Mouse (Mus musculus): ENCODE measurements around the gene Nudt9. TPM values are rescaled to one million over a fixed set of nuclear protein-coding genes. Genes with fewer than 3 reads are reported as not detected.

Nudt9 gene
- total RNA-seq, 2 experiments from 2014 or later: 56.9 to 61.9 TPM

DNA sequence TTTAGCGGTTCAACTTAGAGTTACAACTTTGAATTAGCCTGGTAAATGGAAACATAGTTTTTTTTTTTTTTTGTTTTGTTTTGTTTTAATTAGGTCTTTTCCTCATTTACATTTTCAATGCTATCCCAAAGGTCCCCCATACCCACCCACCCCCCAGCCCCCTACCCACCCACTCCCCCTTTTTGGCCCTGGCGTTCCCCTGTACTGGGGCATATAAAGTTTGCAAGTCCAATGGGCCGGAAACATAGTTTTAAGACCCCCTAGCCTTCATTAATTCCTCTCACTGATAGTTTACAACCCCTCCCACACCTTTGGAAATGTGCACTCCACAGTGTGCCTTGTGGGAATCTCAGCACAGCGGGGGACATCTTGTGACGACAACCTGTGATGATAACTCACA is 27.5 kb downstream of the Nudt9 start:
- no peak for DNase-seq (ENCODE audit: low spot score in 2 of 2)

DNA sequence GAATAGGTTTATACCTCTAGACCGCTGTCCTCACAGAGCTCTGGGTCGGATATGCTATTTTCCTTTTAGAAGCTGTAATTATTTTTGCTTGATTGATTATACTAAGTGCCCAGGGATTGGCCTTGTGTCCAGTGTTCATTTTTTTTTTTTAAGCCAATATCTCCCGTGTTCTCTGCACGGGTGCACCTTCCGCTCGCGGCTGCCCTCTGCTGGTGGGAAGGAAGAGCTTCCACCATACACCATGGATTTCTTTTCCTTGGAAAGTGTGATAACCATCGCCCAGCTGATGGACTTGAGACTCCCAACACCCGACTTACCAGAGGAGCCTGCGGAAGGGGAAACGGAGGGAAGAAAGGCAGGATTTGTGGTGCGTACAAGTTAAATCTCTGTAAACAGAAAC is 28.3 kb downstream of the Nudt9 start:
- DNase-seq (ENCODE audit: low spot score in 2 of 2): peak; percentile 64 to 82

DNA sequence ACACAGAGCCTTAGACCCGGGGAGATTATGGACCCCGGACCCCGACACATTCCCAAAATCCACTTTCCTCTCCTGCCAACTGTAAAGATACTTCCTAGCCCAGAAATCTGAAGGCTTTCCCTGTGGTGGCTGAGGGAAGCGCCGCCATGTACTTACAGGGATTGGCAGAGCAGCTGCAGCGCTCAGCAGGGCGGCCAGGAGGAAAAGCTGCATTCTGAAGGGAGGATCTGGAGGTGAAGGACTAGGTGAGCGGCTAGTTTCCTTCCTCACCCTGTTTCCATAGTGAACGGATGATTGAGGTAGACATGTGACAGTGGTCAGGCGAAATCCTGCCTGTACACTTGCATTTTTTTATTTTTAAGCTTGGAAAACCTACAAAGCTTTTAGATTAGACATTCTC is 30.3 kb downstream of the Nudt9 start:
- no peak for DNase-seq (ENCODE audit: low spot score in 2 of 2)

DNA sequence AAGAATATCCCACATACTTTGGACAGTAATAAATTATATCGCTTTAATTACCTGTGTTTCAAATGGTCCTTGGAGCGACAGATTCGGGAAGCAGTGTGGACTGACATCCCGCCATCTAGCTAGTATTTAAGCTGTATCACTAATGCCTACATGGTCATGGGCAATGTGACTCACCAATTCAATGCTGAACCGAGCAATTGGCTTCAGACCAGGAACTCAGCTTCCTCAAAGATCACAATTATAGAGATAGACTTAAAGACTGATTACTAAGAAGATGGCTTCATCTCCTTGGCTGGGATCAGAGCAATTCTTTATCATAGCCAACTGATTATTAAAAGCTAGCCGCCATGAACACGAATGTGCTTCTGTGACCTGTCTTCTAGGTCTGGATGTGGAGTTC is 31.4 kb downstream of the Nudt9 start, which contains the start of gene Gm17660:
Gm17660 (minus strand) TSS at position 101 of the 400 bp plus-strand sequence.
- DNase-seq (ENCODE audit: low spot score in 2 of 2): no peak

DNA sequence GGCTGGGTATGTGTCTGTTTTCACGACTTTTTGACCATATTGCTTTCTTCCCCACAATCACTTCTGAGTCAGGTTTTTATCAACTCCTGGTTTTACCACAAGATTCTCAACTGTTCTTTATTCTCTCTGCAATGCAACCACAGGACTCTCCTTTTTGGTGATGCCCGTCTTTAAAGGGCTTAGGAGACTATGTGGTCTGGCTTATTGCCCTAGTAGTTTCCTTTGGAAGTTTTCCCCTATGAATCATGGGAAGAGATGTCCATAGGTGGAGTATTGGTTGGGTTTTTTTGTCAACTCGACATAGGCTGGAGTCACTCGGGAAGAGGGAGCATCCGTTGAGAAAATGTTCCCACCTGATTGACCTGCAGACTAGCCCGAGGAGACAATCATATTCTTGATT is 34.6 kb downstream of the Nudt9 start:
- DNase-seq (ENCODE audit: low spot score in 2 of 2): no peak

DNA sequence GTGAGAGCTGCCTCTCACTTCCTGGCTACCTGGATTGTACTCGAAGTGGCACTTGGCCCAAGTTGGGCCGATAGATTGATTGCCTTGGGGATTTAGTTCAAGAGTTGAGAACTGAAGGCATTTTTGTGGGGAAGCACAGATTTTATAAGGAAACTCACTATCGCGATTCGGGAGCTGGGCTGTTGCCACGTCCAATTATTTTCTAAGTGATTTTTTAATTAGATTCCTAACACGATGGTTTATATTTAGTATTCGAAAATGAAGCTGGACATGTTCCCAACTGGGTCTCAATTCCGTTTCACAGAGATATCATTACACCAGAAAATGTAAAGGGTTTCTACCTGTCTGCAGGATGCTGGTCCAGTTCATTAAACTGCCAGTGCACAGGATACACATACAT is 39.3 kb downstream of the Nudt9 start:
- no peak for DNase-seq (ENCODE audit: low spot score in 2 of 2)

DNA sequence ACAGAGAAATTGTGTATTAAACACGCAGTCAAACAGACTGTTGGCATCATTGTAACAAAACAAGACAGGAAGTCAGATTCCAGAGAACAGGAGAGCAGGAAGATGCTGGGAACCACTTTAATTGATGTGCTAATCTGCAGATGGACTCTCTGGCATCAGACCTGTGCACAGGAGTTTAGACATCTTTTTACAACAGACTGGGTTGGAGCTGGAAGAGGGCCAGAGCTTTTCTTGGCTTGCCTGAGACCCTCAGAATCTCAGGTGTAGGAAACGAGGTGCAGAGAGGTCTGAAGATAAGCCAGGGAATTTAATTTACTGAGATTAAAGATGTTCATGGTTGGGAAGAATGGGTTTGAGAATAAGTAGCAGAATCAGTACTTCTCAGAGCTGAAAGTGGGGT is 43.6 kb downstream of the Nudt9 start:
- no peak for DNase-seq (ENCODE audit: low spot score in 2 of 2)

DNA sequence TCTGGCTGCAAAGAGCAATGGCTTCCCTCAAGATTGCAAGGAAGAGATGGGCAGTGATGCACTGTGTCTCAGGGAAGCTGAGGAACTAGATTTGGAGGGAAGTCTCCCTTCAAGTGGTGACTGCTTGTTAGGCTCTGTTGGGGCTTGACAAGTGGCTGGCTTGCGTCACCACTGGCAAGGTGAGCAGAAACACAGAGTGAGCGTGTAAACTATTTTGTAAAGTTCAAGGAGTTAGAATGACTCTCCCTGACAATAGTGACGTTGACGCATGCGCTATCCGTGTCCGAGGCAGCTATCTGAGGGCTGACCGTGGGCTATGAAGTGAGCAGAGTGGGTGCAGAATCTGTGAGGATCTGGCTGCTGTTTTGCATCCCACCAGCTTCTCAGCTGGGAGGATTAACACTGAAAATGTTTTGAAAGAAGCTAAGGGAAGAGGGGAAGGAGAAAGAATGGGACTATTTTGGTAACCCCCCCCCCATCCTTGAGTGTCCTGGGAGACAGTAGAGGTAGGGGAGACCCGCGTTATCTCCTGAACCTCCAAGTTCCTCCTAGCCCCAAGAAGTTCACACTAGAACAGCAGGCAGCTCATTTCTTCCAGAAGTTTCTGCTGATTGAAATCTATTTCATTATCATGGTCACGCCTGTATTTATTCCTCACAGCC is 49.4 kb downstream of the Nudt9 start:
- no peak for DNase-seq (ENCODE audit: low spot score in 2 of 2)

DNA sequence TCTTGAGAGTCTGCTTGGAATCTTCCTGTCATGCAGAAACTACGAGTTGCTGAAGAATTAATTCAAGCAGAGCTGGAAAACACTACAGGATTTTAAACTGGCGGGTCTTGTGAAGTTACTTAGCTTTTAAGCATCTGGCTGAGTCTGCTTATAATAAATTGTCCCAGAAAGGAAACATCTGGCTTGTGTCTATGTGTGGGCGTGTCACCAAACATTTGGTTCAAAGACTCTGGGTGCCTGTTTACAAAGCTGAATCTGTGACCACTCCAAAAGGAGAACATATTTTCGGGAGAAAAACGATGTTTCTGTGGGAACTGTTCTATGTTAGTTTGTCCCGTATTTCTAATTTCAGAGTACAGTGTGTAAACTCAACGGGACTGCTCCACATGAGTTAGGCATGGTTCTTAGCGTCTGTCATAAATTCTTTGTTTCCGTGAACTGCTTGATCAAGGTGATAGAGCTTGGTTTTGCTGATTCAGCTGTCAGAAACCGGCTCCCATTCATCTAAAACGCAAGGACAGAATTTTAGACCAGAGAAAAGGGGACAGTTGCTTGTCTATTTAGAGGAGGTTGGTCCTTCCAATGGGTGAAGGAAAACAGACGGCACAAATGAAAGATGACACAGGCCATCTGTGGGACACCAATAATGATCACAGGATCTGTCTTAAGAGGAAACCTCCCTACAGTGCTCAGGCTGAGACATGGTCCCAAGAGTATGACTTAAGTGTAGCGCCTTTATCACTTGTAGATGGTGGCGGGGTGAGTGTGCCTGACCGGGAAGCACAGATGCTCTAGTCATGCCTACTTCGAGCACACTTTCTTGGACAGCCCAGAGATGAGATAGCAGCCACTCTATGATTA is 50.2 kb downstream of the Nudt9 start:
- no peak for DNase-seq (ENCODE audit: low spot score in 2 of 2)

DNA sequence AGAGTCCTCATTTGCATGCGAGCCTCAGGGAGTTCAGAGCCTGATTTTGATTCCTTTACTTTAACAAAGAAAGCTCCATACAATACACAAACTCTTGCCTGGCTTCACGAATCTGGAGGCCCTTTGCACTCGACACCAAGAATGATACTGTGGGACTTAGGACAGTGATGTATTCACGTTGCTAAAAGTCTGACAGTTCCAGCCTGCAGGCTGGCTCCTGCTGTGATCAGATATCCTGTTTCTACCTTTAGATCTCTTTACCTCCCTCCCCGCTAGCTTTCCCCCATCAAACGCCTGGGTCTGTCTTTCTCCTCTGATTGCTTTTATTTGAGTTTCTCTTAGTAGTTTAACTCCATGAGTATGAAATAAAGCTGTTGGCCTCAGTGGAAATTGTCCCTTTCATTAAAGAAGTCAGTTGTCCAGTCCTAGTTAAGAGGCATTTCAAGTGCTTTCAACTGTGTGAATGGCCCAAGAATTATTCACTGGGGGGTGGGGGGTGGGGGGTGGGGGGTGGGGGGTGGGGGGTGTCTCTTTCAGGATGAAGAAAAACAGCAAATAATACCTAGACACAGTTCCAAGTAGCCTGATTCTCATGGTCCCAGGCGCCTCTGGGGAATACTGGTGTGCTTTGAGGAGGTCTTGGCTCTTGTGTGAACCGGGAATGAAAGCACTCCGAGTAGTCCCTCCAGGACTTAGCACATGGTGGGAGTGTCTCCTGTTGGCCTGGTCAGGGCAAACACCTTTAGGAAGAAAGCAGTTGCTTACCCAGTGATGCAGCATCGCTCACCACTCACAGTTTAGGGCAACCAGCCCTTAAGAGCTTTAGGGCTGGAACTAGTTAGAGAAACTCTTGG is 55.8 kb downstream of the Nudt9 start:
- DNase-seq (ENCODE audit: low spot score in 2 of 2): no peak

DNA sequence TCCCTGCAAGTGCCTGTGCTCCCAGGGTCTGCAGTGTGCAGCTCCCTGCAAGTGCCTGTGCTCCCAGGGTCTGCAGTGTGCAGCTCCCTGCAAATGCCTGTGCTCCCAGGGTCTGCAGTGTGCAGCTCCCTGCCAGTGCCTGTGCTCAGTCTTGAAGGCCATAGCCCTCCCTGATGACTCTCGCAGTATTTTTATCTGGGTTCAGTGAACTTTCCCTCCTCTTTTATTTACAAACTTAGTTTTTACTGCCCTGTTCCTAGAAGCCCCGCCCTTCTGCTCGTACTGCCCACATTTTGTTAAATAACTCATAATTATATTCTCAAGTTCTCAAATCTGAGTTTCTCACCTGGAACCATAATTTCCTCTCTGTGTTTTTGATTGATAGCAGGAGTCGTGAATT is 57.1 kb downstream of the Nudt9 start:
- no peak for DNase-seq (ENCODE audit: low spot score in 2 of 2)

DNA sequence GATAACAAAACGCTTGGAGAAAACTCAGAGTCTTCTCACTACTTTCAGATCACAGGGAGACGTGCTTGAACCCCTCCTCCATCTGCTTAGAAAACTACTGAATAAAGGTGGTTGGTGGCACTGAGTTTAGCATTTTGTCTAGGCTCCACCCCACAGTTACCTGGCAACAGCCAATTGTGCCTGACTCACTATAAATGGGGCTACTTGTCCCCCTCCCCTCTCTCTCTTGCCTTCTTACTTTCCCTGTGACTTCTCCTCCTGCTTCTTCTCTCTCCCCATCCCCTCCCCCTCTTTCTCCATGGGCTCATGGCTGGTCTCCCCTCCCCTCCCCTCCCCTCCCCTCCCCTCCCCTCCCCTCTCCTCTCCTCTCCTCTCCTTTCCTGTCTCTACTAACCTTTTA is 58.0 kb downstream of the Nudt9 start:
- no peak for DNase-seq (ENCODE audit: low spot score in 2 of 2)

DNA sequence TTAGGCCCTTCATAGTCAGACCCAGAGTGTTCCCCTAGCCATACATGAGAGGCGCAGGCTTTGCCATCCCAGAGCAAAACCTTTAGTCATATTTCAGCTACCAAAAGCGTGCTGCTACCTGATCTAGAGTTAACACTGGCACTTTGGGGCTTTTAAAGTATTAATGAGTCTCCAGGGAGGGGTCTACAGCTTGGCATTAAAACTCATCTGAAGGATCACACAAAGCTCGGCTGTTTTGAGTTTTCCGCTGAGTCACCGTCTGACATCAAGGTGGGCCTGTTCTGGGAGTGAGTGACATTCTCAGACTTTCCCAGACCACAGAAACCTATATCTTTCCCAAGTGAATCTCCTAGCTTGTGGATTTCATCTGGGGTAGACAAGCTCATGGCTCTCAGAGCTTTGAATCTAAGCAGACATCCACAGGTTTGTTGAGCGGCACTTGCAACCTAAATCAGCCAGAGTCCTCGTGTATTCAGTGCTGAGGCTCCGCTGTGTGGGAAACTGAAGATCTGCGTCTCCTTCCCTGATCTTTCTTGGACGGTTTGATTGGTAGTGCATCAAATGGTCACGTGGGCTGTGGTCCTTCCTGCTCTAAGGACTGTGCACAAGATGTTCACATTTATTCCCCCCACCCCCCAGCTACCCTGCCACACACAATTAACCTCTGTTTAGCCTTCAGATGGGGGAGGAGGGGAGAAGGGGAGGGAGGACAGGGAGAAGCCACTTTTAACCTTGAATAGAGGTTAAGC is 62.2 kb downstream of the Nudt9 start:
- DNase-seq (ENCODE audit: low spot score in 2 of 2): no peak

DNA sequence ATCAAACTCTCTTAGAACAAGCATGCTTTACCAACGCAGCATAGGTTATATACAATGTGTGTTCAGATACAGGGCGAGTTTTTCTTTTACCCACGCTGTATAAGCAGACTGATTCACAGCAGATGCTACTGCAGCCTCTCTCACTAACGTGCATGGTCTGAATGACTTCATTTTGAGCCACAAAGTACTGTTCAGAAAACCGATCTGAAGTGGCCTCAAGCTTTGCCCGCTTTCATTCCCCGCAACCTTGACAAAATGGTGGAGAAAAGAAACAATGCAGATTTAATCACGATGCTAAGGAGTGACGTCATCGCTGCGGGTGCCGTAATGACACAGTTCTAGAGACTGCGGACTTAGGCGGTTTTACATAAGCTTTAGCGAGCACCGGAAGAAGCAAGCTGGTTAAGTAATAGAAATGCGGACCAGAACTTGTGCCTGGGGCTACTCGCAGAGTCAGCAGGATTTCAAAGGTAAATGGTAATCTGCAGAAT is 62.8 kb downstream of the Nudt9 start:
- DNase-seq (ENCODE audit: low spot score in 2 of 2): peak in 1 of 2 experiments; percentile 18

DNA sequence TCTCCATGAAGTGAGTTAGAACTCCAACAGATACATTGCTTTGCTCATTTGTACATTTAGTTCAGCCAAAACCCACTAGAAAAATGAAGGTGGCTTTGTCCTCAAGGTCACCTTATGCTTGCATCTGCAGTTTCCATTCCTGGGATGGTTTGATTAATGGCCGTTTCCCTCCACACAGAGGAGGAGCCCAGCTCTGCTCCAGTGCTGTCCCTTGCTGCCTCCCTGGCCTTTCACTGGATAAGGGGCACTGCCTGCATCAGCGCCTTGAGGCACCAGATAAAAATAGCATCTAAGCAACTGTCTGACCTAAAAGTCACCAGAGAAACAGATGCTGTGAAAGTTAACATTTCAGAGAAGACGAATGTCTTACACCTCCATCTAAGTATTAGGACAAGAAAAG is 63.4 kb downstream of the Nudt9 start:
- no peak for DNase-seq (ENCODE audit: low spot score in 2 of 2)

DNA sequence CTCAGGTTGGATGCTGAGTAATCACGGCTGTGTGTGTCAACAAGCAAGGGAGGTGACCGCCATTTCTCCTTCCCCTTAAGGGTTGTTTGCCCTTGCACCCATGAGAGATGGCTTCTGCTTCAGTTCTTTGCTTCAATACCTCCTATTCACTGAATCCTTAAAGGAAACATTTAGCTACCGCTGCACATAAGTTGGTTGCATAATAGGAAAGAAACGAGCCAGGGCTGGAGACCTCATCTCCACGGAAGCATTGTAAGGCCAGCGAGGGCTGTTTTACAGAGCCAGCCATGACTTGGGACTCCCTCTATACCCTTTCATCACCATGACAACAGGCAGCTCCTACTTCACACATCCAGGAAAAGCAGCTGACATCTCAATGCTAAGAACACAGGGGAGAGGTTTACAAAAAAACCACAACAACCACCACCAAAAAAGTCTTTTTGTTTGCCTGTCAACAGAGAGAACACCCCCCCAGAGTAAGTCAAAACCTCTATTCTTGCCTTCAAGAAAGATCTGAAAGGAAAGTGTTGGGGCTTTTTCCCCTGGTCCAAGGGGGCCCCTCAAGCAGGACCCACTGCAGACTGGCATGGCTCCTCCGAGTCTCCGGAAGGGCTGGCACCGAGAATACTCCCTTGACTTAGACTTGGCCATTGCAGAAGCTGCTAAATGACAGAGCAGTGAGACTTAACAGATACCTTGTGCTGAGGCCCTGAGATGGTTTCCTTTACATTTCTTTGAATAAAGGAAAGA is 64.2 kb downstream of the Nudt9 start:
- no peak for DNase-seq (ENCODE audit: low spot score in 2 of 2)

DNA sequence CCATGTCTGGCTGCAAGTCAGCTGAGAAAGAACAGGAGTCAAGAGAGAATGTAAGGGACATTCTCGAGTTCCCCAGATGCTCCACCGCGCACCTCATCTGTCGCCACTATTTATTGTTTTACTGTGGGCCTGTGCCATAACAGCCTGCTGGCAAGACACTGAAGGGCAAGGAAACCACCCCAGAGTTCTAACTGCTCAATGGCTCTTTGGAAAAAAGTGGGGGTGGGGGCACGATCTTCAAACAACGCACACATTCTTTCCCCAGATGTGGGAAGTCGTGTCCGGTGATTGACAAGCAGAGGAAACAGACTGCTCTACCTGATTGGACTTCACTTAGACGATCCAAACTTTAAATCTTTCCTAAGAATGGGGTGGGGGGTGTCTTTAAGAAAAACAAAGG is 65.9 kb downstream of the Nudt9 start:
- no peak for DNase-seq (ENCODE audit: low spot score in 2 of 2)

DNA sequence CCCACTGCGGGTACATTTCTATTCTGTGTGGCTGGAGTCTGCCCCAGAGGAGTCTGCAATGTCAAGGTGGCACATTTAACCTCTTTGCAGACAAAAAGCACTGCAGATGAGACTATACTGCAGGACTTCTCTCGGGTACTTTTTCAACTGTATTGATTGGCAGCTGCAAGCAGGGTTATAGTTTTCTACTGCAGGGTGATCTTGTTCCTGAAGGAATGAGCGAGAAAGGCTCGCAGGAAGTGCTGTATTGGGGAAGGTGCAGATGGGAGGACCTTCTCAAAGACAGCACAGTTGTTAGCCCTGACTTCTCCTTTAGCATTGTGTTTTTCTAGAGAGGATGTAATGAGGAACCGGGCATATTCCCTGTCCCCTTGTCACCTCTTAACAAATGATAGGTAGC is 66.4 kb downstream of the Nudt9 start:
- no peak for DNase-seq (ENCODE audit: low spot score in 2 of 2)

DNA sequence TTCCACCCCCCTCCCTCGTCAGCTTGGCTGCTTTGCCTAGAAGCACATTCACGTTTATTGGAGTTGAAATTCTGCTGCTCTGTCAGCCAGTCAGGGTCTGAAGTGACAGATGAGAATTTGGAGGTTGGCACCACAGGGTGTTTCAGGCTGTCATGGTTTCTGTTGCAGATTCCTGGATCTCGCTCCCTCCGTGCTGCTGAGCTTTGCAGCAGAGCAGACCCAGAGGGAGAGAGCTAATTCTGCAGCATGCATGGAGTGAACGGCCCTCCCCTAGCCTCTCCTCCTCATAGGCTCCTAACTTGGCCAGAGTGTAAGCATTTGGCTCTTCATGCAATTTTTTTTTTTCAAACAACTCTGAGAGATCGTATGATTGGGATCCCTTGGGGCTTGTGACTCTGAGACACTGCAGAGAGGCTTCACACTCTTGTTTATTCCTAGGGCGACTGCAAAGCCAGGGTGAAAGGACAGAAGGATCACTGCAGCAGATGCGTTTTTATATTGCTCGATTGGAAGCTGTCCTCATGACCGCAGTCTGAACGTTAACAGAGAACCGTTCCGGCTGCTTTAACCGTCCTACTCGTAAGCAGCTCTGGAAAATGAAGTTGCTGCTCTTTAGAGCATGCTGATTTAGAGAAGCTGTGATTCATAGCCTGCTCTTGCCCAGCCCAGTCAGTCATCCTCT is 67.5 kb downstream of the Nudt9 start, which contains the start of gene Sparcl1:
Sparcl1 (minus strand) TSS at position 243 of the 682 bp plus-strand sequence.
- no peak for DNase-seq (ENCODE audit: low spot score in 2 of 2)
